ENCODE assay signal across 9 mouse cellular contexts in the genomic region with DNA sequence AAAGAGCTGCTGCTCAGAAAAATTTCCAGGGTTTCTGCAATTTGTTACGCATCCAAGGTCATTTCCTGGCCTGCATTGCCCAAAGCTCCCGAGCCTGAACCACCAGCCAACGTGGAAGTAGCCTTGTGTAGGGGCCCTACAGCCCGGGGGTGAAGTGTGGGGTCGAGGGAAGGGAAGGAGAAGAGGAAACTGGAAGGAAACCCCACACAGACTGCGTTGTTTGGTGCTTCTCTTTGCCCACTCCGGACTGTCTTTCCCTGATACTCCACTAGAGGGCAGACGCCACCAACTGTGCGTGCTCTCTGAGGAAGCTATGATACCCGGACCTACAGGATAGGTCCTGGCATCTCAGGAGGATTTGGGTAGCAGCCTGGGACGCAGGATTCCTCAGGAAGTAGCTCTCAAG.
DNase-seq lines count a peak whose midpoint lies in the region; ATAC-seq and TF ChIP-seq lines count a peak whose summit lies in the region.
"Had no signal": no experiment of that assay in that cellular context is flagged by ENCODE, and none has a peak within 500 bp of the region (broad histone marks: within the 10 kb centered on the region; RNA-seq: fewer than 3 reads in every experiment).

No protein-coding gene starts in this region.

- ATAC-seq in erythroid progenitor cell, adult 5-6 weeks (replicated peaks; ENCODE audit: low FRiP score, poor library complexity, severe bottlenecking), result peak; percentile 52; the same call in 1 of the 2 replicates
- ATAC-seq in heart, embryonic 12.5 days (ENCODE audit: insufficient number of reproducible peaks, low FRiP score), result 0 out of 2 replicates have a peak, but pooled peaks have one; percentile 22
- no peak for ATAC-seq in liver, embryonic 14.5 days (ENCODE audit: insufficient read depth)

- peak overlapping the region; percentile 18; the same call in 1 of the 2 replicates for H3K4me2 ChIP-seq in heart, embryonic 12.5 days
- H3K4me2 ChIP-seq in liver, embryonic 14.5 days (ENCODE audit: low read depth), result no peak overlapping the region

- H3K4me1 ChIP-seq in heart, embryonic 12.5 days (replicated peaks), result no peaks in the 10 kb centered on the region
- H3K4me1 ChIP-seq in liver, embryonic 14.5 days (replicated peaks; ENCODE audit: control insufficient read depth in 2 of 2, insufficient read depth in 2 of 2, low read length in 1 of 2), result no peaks in the 10 kb centered on the region

- H3K9ac ChIP-seq in heart, embryonic 12.5 days, result no peak overlapping the region
- H3K9ac ChIP-seq in liver, embryonic 14.5 days (replicated peaks), result no peak overlapping the region

- no peaks in the 10 kb centered on the region for H3K36me3 ChIP-seq in heart, embryonic 12.5 days
- no peaks in the 10 kb centered on the region for H3K36me3 ChIP-seq in liver, embryonic 14.5 days (replicated peaks; ENCODE audit: control insufficient read depth, insufficient read depth, low read depth)

- TF ChIP-seq EP300 in liver, embryonic 14.5 days (IDR thresholded peaks at IDR 0.05; ENCODE audit: low read depth), result no peak

- TF ChIP-seq CTCF in liver, embryonic 14.5 days (IDR thresholded peaks at IDR 0.05; ENCODE audit: low read depth), result peak; percentile 93

- 7% methylated on average over 11 of the region's 11 CpGs for WGBS in heart, embryonic 12.5 days
- 8% methylated on average over 11 of the region's 11 CpGs for WGBS in liver, embryonic 14.5 days (ENCODE audit: insufficient replicate concordance)

- DNase-seq in ES-CJ7 (ENCODE audit: low read depth, low spot score), result peak; percentile 78
- peak; percentile 36 for DNase-seq in brain, embryonic 18.5 days (ENCODE audit: low read depth, low spot score)
- DNase-seq in kidney, postnatal 25 days, result peak; percentile 72 to 85
- DNase-seq in liver, embryonic 14.5 days (ENCODE audit: low read depth in 3 of 3, low spot score in 3 of 3), result peak; percentile 11 to 16 (median 12)
- peak; percentile 72 for DNase-seq in ovary, postnatal 36 days (ENCODE audit: low spot score)
- peak; percentile 72 for DNase-seq in thymus, postnatal 4 days

- H3K9me3 ChIP-seq in heart, embryonic 12.5 days (replicated peaks), result no peaks in the 10 kb centered on the region
- no peaks in the 10 kb centered on the region for H3K9me3 ChIP-seq in liver, embryonic 14.5 days (ENCODE audit: control insufficient read depth, low read length)

- peaks cover 15% of the 10 kb centered on the region; the same call in 1 of the 2 replicates for H3K27me3 ChIP-seq in heart, embryonic 12.5 days (replicated peaks)
- no peaks in the 10 kb centered on the region for H3K27me3 ChIP-seq in liver, embryonic 14.5 days (ENCODE audit: control insufficient read depth, insufficient read depth, low read length)

- no peak overlapping the region for H3K27ac ChIP-seq in heart, embryonic 12.5 days (ENCODE audit: poor library complexity, severe bottlenecking)
- H3K27ac ChIP-seq in liver, embryonic 14.5 days, result no peak overlapping the region

- no peak overlapping the region for H3K4me3 ChIP-seq in heart, embryonic 12.5 days
- no peak overlapping the region for H3K4me3 ChIP-seq in liver, embryonic 14.5 days (ENCODE audit: insufficient read depth in 1 of 2, low read depth in 2 of 2, low read length in 2 of 2)
- H3K4me3 ChIP-seq: megakaryocyte, embryonic 14.5 days had no signal

Comparison
In these comparisons a context has a peak if more than half of its experiments do, and no peak if none do; other contexts are left out.
1. DNase-seq: peak in every context shown above with its lines; median percentile 78 in kidney, postnatal 25 days; 78 in ES-CJ7; 72 in ovary, postnatal 36 days; 72 in thymus, postnatal 4 days; 36 in brain, embryonic 18.5 days; 12 in liver, embryonic 14.5 days.